Mouse (Mus musculus) kidney, embryonic 15.5 days (tissue): Measurements from ENCODE around the gene Ola1. TPM values are rescaled to one million over a fixed set of nuclear protein-coding genes. Genes with fewer than 3 reads are reported as not detected.

Source experiments
- ATAC-seq: fragments of 200-750 bp; cut with Nextera tagmentation; replicated peaks from 2 replicates; pipeline ENCODE4 v1.8.0; 2017; ENCODE audit warnings: moderate TSS enrichment; ENCODE audit not compliant: low FRiP score
- H3K27ac ChIP-seq: fragments of 300-500 bp; sonication (generic); 2 replicates; pipeline ENCODE4 v1.5.1; 2015; ENCODE audit warnings: mild to moderate bottlenecking, inconsistent platforms
- H3K27me3 ChIP-seq: fragments of 300-500 bp; sonication (generic); 2 replicates; pipeline ENCODE4 v1.6.1; 2015; ENCODE audit warnings: inconsistent platforms
- H3K36me3 ChIP-seq: fragments of 300-500 bp; sonication (generic); 2 replicates; pipeline ENCODE4 v1.6.1; 2015; ENCODE audit warnings: inconsistent platforms
- H3K4me1 ChIP-seq: fragments of 300-500 bp; sonication (generic); 2 replicates; pipeline ENCODE4 v1.6.1; 2015; ENCODE audit warnings: inconsistent platforms
- H3K4me2 ChIP-seq: fragments of 300-500 bp; sonication (generic); 2 replicates; pipeline ENCODE4 v1.6.1; 2015; ENCODE audit warnings: moderate library complexity, mild to moderate bottlenecking, inconsistent platforms
- H3K4me3 ChIP-seq: fragments of 300-500 bp; sonication (generic); replicated peaks from 2 replicates; pipeline ENCODE4 v1.5.1; 2015; ENCODE audit warnings: mild to moderate bottlenecking, inconsistent platforms
- H3K9ac ChIP-seq: fragments of 300-500 bp; sonication (generic); 2 replicates; pipeline ENCODE4 v1.6.1; 2015; ENCODE audit warnings: mild to moderate bottlenecking, inconsistent platforms
- H3K9me3 ChIP-seq: fragments of 300-500 bp; sonication (generic); replicated peaks from 2 replicates; pipeline ENCODE4 v1.6.1; 2016; ENCODE audit warnings: inconsistent platforms
- WGBS: fragments of 180-500 bp; shearing (Covaris S2); methylation state at CpG from one replicate; pipeline ENCODE4 v1.1.7; 2015; ENCODE audit warnings: mixed read lengths; 5-methylcytosine and 5-hydroxymethylcytosine counted together
- polyA plus RNA-seq: library from polyadenylated mRNA; unstranded; fragments of >200 nt; fragmentation: Nextera tagmentation; extraction: Ambion mirVana; gene quantifications from 2 replicates; pipeline ENCODE4 v1.2.1, GENCODE M21; 2015

Ola1 gene
- polyA plus RNA-seq, 1 experiment from 2014 or later = 88.9 TPM

GRCm38 (mm10) chr2:73080084-73080483, 138.6 kb downstream of the Ola1 start:
- WGBS = no CpG with 5 or more reads among the region's 2 CpGs
- no peak overlapping the region for H3K27ac ChIP-seq

GRCm38 (mm10) chr2:73079311-73079710, 139.4 kb downstream of the Ola1 start:
- Histone ChIP-seq H3K4me1 (no peaks in the 10 kb centered on the region), H3K4me3 (no peak overlapping the region), H3K9ac (no peak overlapping the region), H3K9me3 (no peaks in the 10 kb centered on the region), H3K36me3 (no peaks in the 10 kb centered on the region), H3K27me3 (no peaks in the 10 kb centered on the region), H3K4me2 (no peak overlapping the region), H3K27ac (no peak overlapping the region)
- no peak for ATAC-seq
- 77% methylated on average over 15 of the region's 15 CpGs for WGBS

More at GRCm38 (mm10) chr2:73080084-73080483, 138.6 kb downstream of the Ola1 start:
- Histone ChIP-seq H3K9ac (no peak overlapping the region), H3K4me3 (no peak overlapping the region), H3K36me3 (no peaks in the 10 kb centered on the region), H3K27me3 (no peaks in the 10 kb centered on the region), H3K9me3 (no peaks in the 10 kb centered on the region), H3K4me1 (no peaks in the 10 kb centered on the region), H3K4me2 (no peak overlapping the region)
- ATAC-seq = no peak

- H3K9me3 ChIP-seq = no peaks in the 10 kb centered on the region
- WGBS = 91% methylated on average over 8 of the region's 11 CpGs
- no peak overlapping the region for H3K4me3 ChIP-seq
- H3K4me2 ChIP-seq = no peak overlapping the region
- ATAC-seq = no peak
- H3K4me1 ChIP-seq = no peaks in the 10 kb centered on the region; the same call in 1 of the 2 replicates
- H3K36me3 ChIP-seq = no peaks in the 10 kb centered on the region
- H3K27me3 ChIP-seq = no peaks in the 10 kb centered on the region
- H3K27ac ChIP-seq = no peak overlapping the region
- H3K9ac ChIP-seq = no peak overlapping the region
Measured at GRCm38 (mm10) chr2:73073811-73074472, 144.8 kb downstream of the Ola1 start.

- no peak overlapping the region for H3K9ac ChIP-seq
- no peak for ATAC-seq
- no peaks in the 10 kb centered on the region for H3K9me3 ChIP-seq
- WGBS = 46% methylated on average over 2 of the region's 2 CpGs
- peaks cover 9% of the 10 kb centered on the region for H3K27me3 ChIP-seq
- no peak overlapping the region for H3K4me2 ChIP-seq
- H3K27ac ChIP-seq = no peak overlapping the region
- no peaks in the 10 kb centered on the region for H3K36me3 ChIP-seq
- H3K4me3 ChIP-seq = no peak overlapping the region
- peaks cover 10% of the 10 kb centered on the region for H3K4me1 ChIP-seq
Measured at GRCm38 (mm10) chr2:73071201-73071600, 147.5 kb downstream of the Ola1 start.

GRCm38 (mm10) chr2:73070449-73071076, 148.2 kb downstream of the Ola1 start:
- H3K4me3 ChIP-seq = no peak overlapping the region
- ATAC-seq = no peak
- H3K27me3 ChIP-seq = peaks cover 9% of the 10 kb centered on the region
- H3K9me3 ChIP-seq = no peaks in the 10 kb centered on the region
- H3K9ac ChIP-seq = no peak overlapping the region
- H3K27ac ChIP-seq = no peak overlapping the region
- 69% methylated on average over 10 of the region's 10 CpGs for WGBS
- H3K36me3 ChIP-seq = no peaks in the 10 kb centered on the region
- H3K4me2 ChIP-seq = no peak overlapping the region
- peaks cover 11% of the 10 kb centered on the region for H3K4me1 ChIP-seq

- H3K27me3 ChIP-seq = peaks cover 9% of the 10 kb centered on the region
- H3K27ac ChIP-seq = no peak overlapping the region
- H3K4me1 ChIP-seq = peaks cover 11% of the 10 kb centered on the region
- H3K9me3 ChIP-seq = no peaks in the 10 kb centered on the region
- no peak overlapping the region for H3K4me2 ChIP-seq
- H3K9ac ChIP-seq = no peak overlapping the region
- no peak for ATAC-seq
- H3K4me3 ChIP-seq = no peak overlapping the region
- 90% methylated on average over 7 of the region's 7 CpGs for WGBS
- H3K36me3 ChIP-seq = no peaks in the 10 kb centered on the region
Measured at GRCm38 (mm10) chr2:73069223-73069825, 149.4 kb downstream of the Ola1 start.

- peak overlapping the region; percentile 8; the same call in 1 of the 2 replicates for H3K4me3 ChIP-seq
- H3K36me3 ChIP-seq = no peaks in the 10 kb centered on the region
- H3K27ac ChIP-seq = peak overlapping the region; percentile 33
- peak overlapping the region; percentile 47 for H3K4me2 ChIP-seq
- ATAC-seq = peak; percentile 58
- H3K27me3 ChIP-seq = peaks cover 9% of the 10 kb centered on the region
- 11% methylated on average over 20 of the region's 20 CpGs for WGBS
- no peak overlapping the region for H3K9ac ChIP-seq
- no peaks in the 10 kb centered on the region for H3K9me3 ChIP-seq
- H3K4me1 ChIP-seq = peaks cover 11% of the 10 kb centered on the region
Measured at GRCm38 (mm10) chr2:73066307-73067167, 152.2 kb downstream of the Ola1 start.

- no peak overlapping the region for H3K27ac ChIP-seq
- H3K27me3 ChIP-seq = peaks cover 9% of the 10 kb centered on the region
- H3K4me1 ChIP-seq = peaks cover 18% of the 10 kb centered on the region
- H3K4me3 ChIP-seq = no peak overlapping the region
- H3K9me3 ChIP-seq = no peaks in the 10 kb centered on the region
- WGBS = 77% methylated on average over 14 of the region's 14 CpGs
- H3K9ac ChIP-seq = no peak overlapping the region
- no peak overlapping the region for H3K4me2 ChIP-seq
- no peaks in the 10 kb centered on the region for H3K36me3 ChIP-seq
- ATAC-seq = no peak
Measured at GRCm38 (mm10) chr2:73063911-73064619, 154.7 kb downstream of the Ola1 start.

GRCm38 (mm10) chr2:73060259-73060585, 158.5 kb downstream of the Ola1 start:
- ATAC-seq = no peak
- H3K36me3 ChIP-seq = no peaks in the 10 kb centered on the region
- H3K4me3 ChIP-seq = no peak overlapping the region

GRCm38 (mm10) chr2:73059550-73060258, 159.0 kb downstream of the Ola1 start:
- H3K36me3 ChIP-seq = no peaks in the 10 kb centered on the region
- 31% methylated on average over 12 of the region's 12 CpGs for WGBS
- no peak overlapping the region for H3K9ac ChIP-seq
- H3K27me3 ChIP-seq = no peaks in the 10 kb centered on the region
- H3K4me3 ChIP-seq = no peak overlapping the region
- no peak overlapping the region for H3K27ac ChIP-seq
- no peaks in the 10 kb centered on the region for H3K9me3 ChIP-seq
- no peak overlapping the region for H3K4me2 ChIP-seq
- peaks cover 8% of the 10 kb centered on the region; the same call in 1 of the 2 replicates for H3K4me1 ChIP-seq
- no peak for ATAC-seq

More at GRCm38 (mm10) chr2:73060259-73060585, 158.5 kb downstream of the Ola1 start:
- no peak overlapping the region for H3K9ac ChIP-seq
- H3K4me1 ChIP-seq = peaks cover 8% of the 10 kb centered on the region; the same call in 1 of the 2 replicates
- H3K9me3 ChIP-seq = no peaks in the 10 kb centered on the region
- WGBS = 58% methylated on average over 6 of the region's 6 CpGs
- H3K27me3 ChIP-seq = no peaks in the 10 kb centered on the region
- no peak overlapping the region for H3K27ac ChIP-seq
- no peak overlapping the region for H3K4me2 ChIP-seq

- no peaks in the 10 kb centered on the region for H3K27me3 ChIP-seq
- no peaks in the 10 kb centered on the region for H3K9me3 ChIP-seq
- no peaks in the 10 kb centered on the region for H3K36me3 ChIP-seq
- WGBS = 100% methylated on average over 1 of the region's 1 CpGs
- peaks cover 8% of the 10 kb centered on the region; the same call in 1 of the 2 replicates for H3K4me1 ChIP-seq
- H3K9ac ChIP-seq = no peak overlapping the region
- no peak overlapping the region for H3K4me3 ChIP-seq
- no peak for ATAC-seq
- H3K4me2 ChIP-seq = no peak overlapping the region
- H3K27ac ChIP-seq = no peak overlapping the region
Measured at GRCm38 (mm10) chr2:73058344-73058743, 160.4 kb downstream of the Ola1 start.
